Mouse (Mus musculus) ES-Bruce4 (cell line): ENCODE data around the gene Slc15a3. TPM values are rescaled to one million over a fixed set of nuclear protein-coding genes. Genes with fewer than 3 reads are reported as not detected.

ENCODE experiments used
- H3K27ac ChIP-seq: 2 replicates; pipeline ENCODE4 v1.5.1; 2012; ENCODE audit warnings: low read length, inconsistent platforms; ENCODE audit not compliant: insufficient read depth
- H3K27me3 ChIP-seq: 2 replicates; pipeline ENCODE4 v1.6.1; 2012; ENCODE audit warnings: mild to moderate bottlenecking, low read length, inconsistent platforms; ENCODE audit not compliant: control insufficient read depth, poor library complexity, insufficient read depth, severe bottlenecking
- H3K36me3 ChIP-seq: 2 replicates; pipeline ENCODE4 v1.6.1; 2012; ENCODE audit warnings: inconsistent platforms, mild to moderate bottlenecking, low read length, moderate library complexity; ENCODE audit not compliant: control insufficient read depth, poor library complexity, insufficient read depth, severe bottlenecking
- H3K4me1 ChIP-seq: one replicate; pipeline ENCODE4 v1.8.1; 2011; ENCODE audit warnings: low read length; ENCODE audit not compliant: control insufficient read depth, insufficient read depth
- H3K4me3 ChIP-seq: 2 replicates; pipeline ENCODE4 v1.5.1; 2011; ENCODE audit warnings: low read depth, mild to moderate bottlenecking, low read length
- H3K9ac ChIP-seq: 2 replicates; pipeline ENCODE4 v1.6.1; 2012; ENCODE audit warnings: low read depth, mild to moderate bottlenecking, inconsistent platforms; ENCODE audit not compliant: poor library complexity, severe bottlenecking
- H3K9me3 ChIP-seq: replicated peaks from 2 replicates; pipeline ENCODE4 v1.6.1; 2012; ENCODE audit warnings: mild to moderate bottlenecking, low read length, inconsistent platforms; ENCODE audit not compliant: control insufficient read depth, poor library complexity, insufficient read depth, severe bottlenecking
- CTCF ChIP-seq: IDR thresholded peaks from one replicate; pipeline ENCODE4 v1.8.1; 2011; ENCODE audit warnings: low read depth, low read length
- EP300 ChIP-seq: IDR thresholded peaks from 2 replicates; pipeline ENCODE4 v1.6.1; 2011; ENCODE audit warnings: low read depth, low read length; ENCODE audit not compliant: insufficient read depth
- POLR2A ChIP-seq: IDR thresholded peaks from one replicate; pipeline ENCODE4 v1.8.1; 2011; ENCODE audit warnings: low read length; ENCODE audit not compliant: insufficient read depth
- polyA plus RNA-seq: library from polyadenylated mRNA; stranded (reverse); fragments of >200 nt; gene quantifications from 2 replicates; pipeline ENCODE4 v1.2.4, GENCODE M21; 2011; ENCODE audit warnings: low read depth; ENCODE audit not compliant: missing spikeins, insufficient read depth, insufficient read length

Gene Slc15a3
- polyA plus RNA-seq, 1 experiment = not detected

DNA sequence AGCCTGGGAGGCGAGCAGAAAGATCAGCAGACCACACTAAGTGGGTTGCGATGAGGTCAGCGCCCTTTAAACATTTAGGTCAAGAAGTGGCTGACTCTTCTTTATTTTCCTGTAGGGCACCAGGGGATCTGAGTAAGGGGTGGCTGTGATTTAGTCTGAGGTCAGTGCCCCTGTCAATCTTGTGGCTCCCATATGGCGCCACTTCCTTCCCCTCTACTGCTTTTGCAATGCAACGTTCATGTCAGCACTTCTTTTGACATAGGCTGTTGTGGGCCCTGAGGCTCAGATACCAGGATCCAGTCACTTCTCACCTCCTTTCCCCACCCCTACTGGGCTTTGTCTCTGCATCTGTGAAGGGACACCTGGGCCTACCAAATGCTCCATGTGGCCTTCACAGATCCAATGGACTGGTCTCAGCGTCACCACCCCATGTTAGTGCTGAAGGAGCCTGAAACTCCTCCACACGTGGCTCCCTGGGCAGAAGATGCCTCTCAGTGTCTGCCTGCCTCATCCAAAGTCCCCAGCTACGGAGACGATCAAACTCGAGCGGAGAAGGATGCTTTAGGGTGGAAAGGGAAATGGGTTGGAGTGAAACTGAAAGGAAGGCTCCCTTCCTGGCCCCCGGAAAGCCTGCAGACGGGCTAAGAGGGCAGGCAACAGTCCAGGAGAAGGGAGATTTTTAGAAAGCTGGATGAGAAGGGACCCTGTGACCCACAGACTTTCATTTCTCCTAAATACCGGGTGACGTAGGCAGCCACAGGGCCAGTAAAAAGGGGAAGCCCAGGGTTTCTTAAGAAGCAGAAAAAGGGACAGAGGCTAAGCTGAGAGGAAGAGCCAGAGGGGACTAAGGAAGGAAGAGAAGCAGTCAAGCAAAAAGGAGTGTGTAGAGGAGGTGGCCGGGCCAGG lies 2.4 kb downstream of the Slc15a3 start:
- Histone ChIP-seq H3K27me3 (no peaks in the 10 kb centered on the region), H3K4me3 (no peak overlapping the region), H3K4me1 (no peaks in the 10 kb centered on the region), H3K9ac (no peak overlapping the region), H3K36me3 (no peaks in the 10 kb centered on the region), H3K9me3 (no peaks in the 10 kb centered on the region), H3K27ac (no peak overlapping the region)
- no peak for TF ChIP-seq CTCF
- TF ChIP-seq POLR2A = no peak
- no peak for TF ChIP-seq EP300

DNA sequence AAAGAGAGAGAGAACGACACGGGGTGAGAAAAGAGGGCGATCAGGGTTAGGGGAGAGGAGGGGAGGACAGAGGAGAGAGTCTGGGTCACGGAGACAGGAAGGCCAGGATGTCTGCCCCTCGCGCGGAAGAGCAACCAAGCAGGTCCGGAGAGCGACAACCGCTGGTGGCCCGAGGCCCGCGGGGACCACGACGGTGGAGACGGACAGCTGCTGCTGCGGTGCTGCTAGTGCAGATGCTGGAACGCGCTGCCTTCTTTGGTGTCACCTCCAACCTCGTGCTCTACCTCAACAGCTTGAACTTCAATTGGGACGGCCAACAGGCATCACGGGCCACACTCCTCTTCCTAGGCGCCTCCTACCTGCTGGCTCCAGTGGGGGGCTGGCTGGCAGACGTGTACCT lies 3.4 kb downstream of the Slc15a3 start:
- Histone ChIP-seq H3K4me1 (no peaks in the 10 kb centered on the region), H3K9ac (no peak overlapping the region), H3K4me3 (no peak overlapping the region; the same call in 1 of the 2 replicates), H3K27ac (no peak overlapping the region), H3K27me3 (no peaks in the 10 kb centered on the region), H3K36me3 (no peaks in the 10 kb centered on the region), H3K9me3 (no peaks in the 10 kb centered on the region)
- no peak for TF ChIP-seq EP300
- no peak for TF ChIP-seq POLR2A
- no peak for TF ChIP-seq CTCF

DNA sequence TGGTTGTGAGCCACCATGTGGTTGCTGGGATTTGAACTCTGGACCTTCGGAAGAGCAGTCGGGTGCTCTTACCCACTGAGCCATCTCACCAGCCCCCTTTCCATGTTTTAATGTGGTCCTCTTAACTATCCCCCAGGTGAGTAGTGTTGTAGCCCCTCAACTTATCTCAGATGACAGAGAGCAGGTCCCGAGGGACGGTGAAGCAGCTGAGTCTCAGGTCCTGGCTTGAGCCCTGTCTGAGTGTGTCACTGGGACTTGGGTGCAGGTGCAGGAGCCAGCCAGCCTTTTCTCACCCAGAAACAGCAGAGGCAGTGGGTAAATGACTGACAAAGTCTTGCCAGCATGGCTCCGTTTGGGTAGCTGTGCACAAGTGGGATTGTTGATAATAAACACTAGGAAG lies 4.7 kb downstream of the Slc15a3 start:
- Histone ChIP-seq H3K9ac (no peak overlapping the region), H3K36me3 (no peaks in the 10 kb centered on the region), H3K27ac (no peak overlapping the region), H3K4me3 (no peak overlapping the region), H3K27me3 (no peaks in the 10 kb centered on the region), H3K4me1 (no peaks in the 10 kb centered on the region), H3K9me3 (no peaks in the 10 kb centered on the region)
- no peak for TF ChIP-seq CTCF

DNA sequence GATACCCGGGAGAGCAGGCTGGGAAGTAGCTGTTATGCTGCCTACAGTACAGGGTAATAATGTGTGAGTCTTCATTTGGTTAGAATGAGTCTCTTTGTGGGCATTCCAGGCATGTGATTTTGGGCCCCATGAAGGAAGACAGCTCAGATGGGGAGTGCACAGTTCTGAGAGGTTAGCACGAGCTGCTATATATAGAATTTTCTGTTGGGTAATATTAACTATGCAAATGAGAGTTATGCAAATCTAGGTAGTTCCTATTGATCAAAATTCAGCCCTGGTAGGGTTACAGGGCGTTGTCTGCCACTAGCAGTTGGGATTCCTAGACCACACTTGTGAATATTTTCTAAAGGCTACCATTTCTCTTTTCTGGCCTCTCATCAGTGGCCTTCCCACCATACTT lies 5.9 kb downstream of the Slc15a3 start:
- H3K9ac ChIP-seq = no peak overlapping the region
- H3K4me3 ChIP-seq = no peak overlapping the region
- no peaks in the 10 kb centered on the region for H3K9me3 ChIP-seq
- TF ChIP-seq CTCF (no peak), EP300 (no peak), POLR2A (no peak)
- H3K27me3 ChIP-seq = no peaks in the 10 kb centered on the region
- H3K27ac ChIP-seq = no peak overlapping the region
- no peaks in the 10 kb centered on the region for H3K36me3 ChIP-seq
- no peaks in the 10 kb centered on the region for H3K4me1 ChIP-seq

DNA sequence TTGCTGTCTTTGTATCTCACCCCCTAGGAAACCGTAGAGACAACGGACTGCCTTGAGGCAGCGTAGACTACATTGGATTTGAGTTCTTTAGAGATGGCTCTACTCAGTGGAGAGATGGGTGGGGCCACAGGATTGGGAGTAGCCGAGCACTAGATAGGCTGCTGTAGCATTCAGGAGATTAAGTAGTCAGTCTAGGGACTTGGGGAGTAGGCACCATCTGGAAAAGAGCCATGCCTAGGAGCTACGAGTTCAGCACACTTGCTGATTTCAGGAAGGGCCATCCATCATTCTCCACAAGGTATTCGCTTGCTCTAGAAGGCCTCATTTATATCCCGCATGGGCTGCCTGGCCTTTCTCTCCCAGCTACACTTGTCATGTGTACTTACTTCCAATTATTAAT lies 6.6 kb downstream of the Slc15a3 start:
- no peak for TF ChIP-seq POLR2A
- TF ChIP-seq EP300 = no peak
- no peak for TF ChIP-seq CTCF
- no peak overlapping the region for H3K27ac ChIP-seq
- no peak overlapping the region for H3K4me3 ChIP-seq
- H3K36me3 ChIP-seq = no peaks in the 10 kb centered on the region
- no peaks in the 10 kb centered on the region for H3K9me3 ChIP-seq
- H3K9ac ChIP-seq = no peak overlapping the region
- H3K4me1 ChIP-seq = no peaks in the 10 kb centered on the region
- no peaks in the 10 kb centered on the region for H3K27me3 ChIP-seq

DNA sequence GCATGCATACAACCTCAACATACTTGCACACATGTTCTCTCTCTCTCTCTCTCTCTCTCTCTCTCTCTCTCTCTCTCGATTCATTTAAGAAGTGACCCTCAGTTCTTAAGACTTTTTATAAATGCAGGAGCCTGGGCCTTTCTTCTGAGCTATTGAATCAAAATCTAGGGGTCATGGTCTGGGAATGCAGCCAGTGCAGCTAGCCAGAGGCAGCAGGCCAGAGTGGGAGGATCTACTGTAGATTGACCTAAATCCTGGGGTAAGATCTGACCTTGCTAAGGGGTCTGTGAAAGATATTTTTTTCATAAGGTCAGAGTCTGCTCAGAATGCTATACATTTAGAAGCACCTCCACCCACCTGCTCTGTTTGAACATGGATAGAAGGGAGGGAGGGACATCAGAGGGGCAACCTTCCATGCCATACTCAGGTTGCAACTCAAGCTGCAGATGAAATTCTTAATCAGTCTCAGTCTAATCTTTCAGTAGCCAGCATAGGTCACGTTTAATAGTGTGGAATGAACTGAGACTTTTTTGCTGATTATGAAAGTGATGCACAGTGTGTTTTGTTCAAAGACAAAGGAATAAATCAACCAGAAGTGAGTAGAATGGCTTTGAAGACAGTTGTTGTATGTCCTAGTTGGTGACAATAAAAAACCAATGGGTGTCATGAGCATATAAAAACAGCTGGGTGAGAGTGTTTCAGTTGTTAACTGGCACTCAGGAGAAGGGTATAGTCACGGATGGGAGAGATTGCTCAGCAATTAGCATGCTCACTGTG lies 8.0 kb downstream of the Slc15a3 start:
- no peaks in the 10 kb centered on the region for H3K36me3 ChIP-seq
- H3K9me3 ChIP-seq = no peaks in the 10 kb centered on the region
- H3K4me1 ChIP-seq = no peaks in the 10 kb centered on the region

More for the DNA sequence above, 8.0 kb downstream of the Slc15a3 start:
- no peak overlapping the region for H3K9ac ChIP-seq
- H3K27ac ChIP-seq = no peak overlapping the region
- H3K4me3 ChIP-seq = no peak overlapping the region
- no peaks in the 10 kb centered on the region for H3K27me3 ChIP-seq
- TF ChIP-seq POLR2A = no peak
- no peak for TF ChIP-seq EP300
- TF ChIP-seq CTCF = no peak
